Mouse (Mus musculus): ENCODE data around the gene Myl4. TPM values are rescaled to one million over a fixed set of nuclear protein-coding genes. Genes with fewer than 3 reads are reported as not detected.

The Myl4 gene
- polyA plus RNA-seq (2014; fragmentation: Nextera tagmentation; extraction: Ambion mirVana), result 4.2 and 16.4 TPM in 2 replicates

GRCm38 (mm10) chr11:104550406-104550974 lies at the start of gene Myl4, which contains the start of gene Cdc27:
Myl4 (plus strand) TSS chr11:104550663.
Cdc27 (minus strand) TSS chr11:104550620.
- WGBS, result under 1% methylated on average over 32 of the region's 35 CpGs
- Histone ChIP-seq H3K9ac (replicated peaks; ENCODE audit: low read length) (peak within 1 kb of the TSS; percentile 100), H3K4me1 (ENCODE audit: control insufficient read depth, insufficient read depth, low read length) (no peaks in the 10 kb centered on the region), H3K36me3 (replicated peaks; ENCODE audit: control insufficient read depth, insufficient read depth, low read depth, low read length) (no peaks in the 10 kb centered on the region), H3K4me3 (ENCODE audit: low read depth, low read length) (peak within 1 kb of the TSS; percentile 93), H3K27me3 (ENCODE audit: control insufficient read depth, insufficient read depth, low read length) (no peaks in the 10 kb centered on the region), H3K4me2 (ENCODE audit: low read depth, low read length) (peak within 1 kb of the TSS; percentile 50), H3K9me3 (replicated peaks; ENCODE audit: control insufficient read depth, low read length) (no peaks in the 10 kb centered on the region), H3K27ac (replicated peaks; ENCODE audit: low read depth, low read length) (peak within 1 kb of the TSS; percentile 88)
- DNase-seq (ENCODE audit: low spot score), result peak; percentile 100
- ATAC-seq (replicated peaks; ENCODE audit: insufficient number of reproducible peaks, low FRiP score, low TSS enrichment, low read depth), result peak; percentile 94

- 92% methylated on average over 4 of the region's 4 CpGs for WGBS
- ATAC-seq (replicated peaks; ENCODE audit: insufficient number of reproducible peaks, low FRiP score, low TSS enrichment, low read depth), result no peak
These were observed 42.0 kb upstream of the Myl4 start for GRCm38 (mm10) chr11:104508455-104508854.

GRCm38 (mm10) chr11:104510606-104511005 lies 39.9 kb upstream of the Myl4 start:
- peaks cover 15% of the 10 kb centered on the region for H3K36me3 ChIP-seq (replicated peaks; ENCODE audit: control insufficient read depth, insufficient read depth, low read depth, low read length)
- ATAC-seq (replicated peaks; ENCODE audit: insufficient number of reproducible peaks, low FRiP score, low TSS enrichment, low read depth), result no peak
- peak; percentile 68 for DNase-seq (ENCODE audit: low spot score)
- no peak overlapping the region for H3K9ac ChIP-seq (replicated peaks; ENCODE audit: low read length)
- H3K27ac ChIP-seq (replicated peaks; ENCODE audit: low read depth, low read length), result no peak overlapping the region
- no peak overlapping the region for H3K4me3 ChIP-seq (ENCODE audit: low read depth, low read length)
- no peaks in the 10 kb centered on the region for H3K4me1 ChIP-seq (ENCODE audit: control insufficient read depth, insufficient read depth, low read length)
- no peaks in the 10 kb centered on the region for H3K9me3 ChIP-seq (replicated peaks; ENCODE audit: control insufficient read depth, low read length)
- no peaks in the 10 kb centered on the region for H3K27me3 ChIP-seq (ENCODE audit: control insufficient read depth, insufficient read depth, low read length)
- WGBS, result 90% methylated on average over 2 of the region's 2 CpGs
- no peak overlapping the region for H3K4me2 ChIP-seq (ENCODE audit: low read depth, low read length)

More at GRCm38 (mm10) chr11:104508455-104508854, 42.0 kb upstream of the Myl4 start:
- Histone ChIP-seq H3K9me3 (replicated peaks; ENCODE audit: control insufficient read depth, low read length) (no peaks in the 10 kb centered on the region), H3K4me3 (ENCODE audit: low read depth, low read length) (no peak overlapping the region), H3K9ac (replicated peaks; ENCODE audit: low read length) (no peak overlapping the region), H3K4me2 (ENCODE audit: low read depth, low read length) (no peak overlapping the region), H3K36me3 (replicated peaks; ENCODE audit: control insufficient read depth, insufficient read depth, low read depth, low read length) (peaks cover 20% of the 10 kb centered on the region), H3K4me1 (ENCODE audit: control insufficient read depth, insufficient read depth, low read length) (no peaks in the 10 kb centered on the region), H3K27ac (replicated peaks; ENCODE audit: low read depth, low read length) (no peak overlapping the region), H3K27me3 (ENCODE audit: control insufficient read depth, insufficient read depth, low read length) (no peaks in the 10 kb centered on the region)
- DNase-seq (ENCODE audit: low spot score), result no peak

- Histone ChIP-seq H3K4me2 (ENCODE audit: low read depth, low read length) (no peak overlapping the region), H3K27ac (replicated peaks; ENCODE audit: low read depth, low read length) (no peak overlapping the region), H3K36me3 (replicated peaks; ENCODE audit: control insufficient read depth, insufficient read depth, low read depth, low read length) (peaks cover 14% of the 10 kb centered on the region), H3K9ac (replicated peaks; ENCODE audit: low read length) (no peak overlapping the region), H3K9me3 (replicated peaks; ENCODE audit: control insufficient read depth, low read length) (no peaks in the 10 kb centered on the region), H3K4me1 (ENCODE audit: control insufficient read depth, insufficient read depth, low read length) (no peaks in the 10 kb centered on the region), H3K27me3 (ENCODE audit: control insufficient read depth, insufficient read depth, low read length) (no peaks in the 10 kb centered on the region), H3K4me3 (ENCODE audit: low read depth, low read length) (no peak overlapping the region)
- ATAC-seq (replicated peaks; ENCODE audit: insufficient number of reproducible peaks, low FRiP score, low TSS enrichment, low read depth) (no peak), DNase-seq (ENCODE audit: low spot score) (no peak)
- WGBS, result 91% methylated on average over 4 of the region's 4 CpGs
These were observed 38.0 kb upstream of the Myl4 start for GRCm38 (mm10) chr11:104512436-104512835.

GRCm38 (mm10) chr11:104525935-104526334 lies 24.5 kb upstream of the Myl4 start:
- no peak overlapping the region for H3K4me2 ChIP-seq (ENCODE audit: low read depth, low read length)
- H3K4me1 ChIP-seq (ENCODE audit: control insufficient read depth, insufficient read depth, low read length), result no peaks in the 10 kb centered on the region
- no peak for ATAC-seq (replicated peaks; ENCODE audit: insufficient number of reproducible peaks, low FRiP score, low TSS enrichment, low read depth)
- no peaks in the 10 kb centered on the region for H3K27me3 ChIP-seq (ENCODE audit: control insufficient read depth, insufficient read depth, low read length)
- H3K27ac ChIP-seq (replicated peaks; ENCODE audit: low read depth, low read length), result no peak overlapping the region
- H3K9me3 ChIP-seq (replicated peaks; ENCODE audit: control insufficient read depth, low read length), result no peaks in the 10 kb centered on the region
- H3K9ac ChIP-seq (replicated peaks; ENCODE audit: low read length), result no peak overlapping the region
- peaks cover 2% of the 10 kb centered on the region for H3K36me3 ChIP-seq (replicated peaks; ENCODE audit: control insufficient read depth, insufficient read depth, low read depth, low read length)
- no peak for DNase-seq (ENCODE audit: low spot score)
- 93% methylated on average over 6 of the region's 6 CpGs for WGBS
- no peak overlapping the region for H3K4me3 ChIP-seq (ENCODE audit: low read depth, low read length)

- no peak for DNase-seq (ENCODE audit: low spot score)
- Histone ChIP-seq H3K9ac (replicated peaks; ENCODE audit: low read length) (no peak overlapping the region), H3K4me1 (ENCODE audit: control insufficient read depth, insufficient read depth, low read length) (no peaks in the 10 kb centered on the region), H3K27ac (replicated peaks; ENCODE audit: low read depth, low read length) (no peak overlapping the region), H3K36me3 (replicated peaks; ENCODE audit: control insufficient read depth, insufficient read depth, low read depth, low read length) (peaks cover 3% of the 10 kb centered on the region; the same call in 1 of the 2 replicates), H3K4me2 (ENCODE audit: low read depth, low read length) (no peak overlapping the region), H3K9me3 (replicated peaks; ENCODE audit: control insufficient read depth, low read length) (no peaks in the 10 kb centered on the region), H3K27me3 (ENCODE audit: control insufficient read depth, insufficient read depth, low read length) (no peaks in the 10 kb centered on the region), H3K4me3 (ENCODE audit: low read depth, low read length) (no peak overlapping the region)
- WGBS, result 84% methylated on average over 2 of the region's 2 CpGs
- no peak for ATAC-seq (replicated peaks; ENCODE audit: insufficient number of reproducible peaks, low FRiP score, low TSS enrichment, low read depth)
These were observed 13.6 kb upstream of the Myl4 start for GRCm38 (mm10) chr11:104536843-104537242.

GRCm38 (mm10) chr11:104537945-104538555 lies 12.4 kb upstream of the Myl4 start:
- Histone ChIP-seq H3K9ac (replicated peaks; ENCODE audit: low read length) (no peak overlapping the region), H3K4me2 (ENCODE audit: low read depth, low read length) (no peak overlapping the region), H3K27ac (replicated peaks; ENCODE audit: low read depth, low read length) (no peak overlapping the region), H3K9me3 (replicated peaks; ENCODE audit: control insufficient read depth, low read length) (no peaks in the 10 kb centered on the region), H3K4me3 (ENCODE audit: low read depth, low read length) (no peak overlapping the region), H3K4me1 (ENCODE audit: control insufficient read depth, insufficient read depth, low read length) (no peaks in the 10 kb centered on the region), H3K36me3 (replicated peaks; ENCODE audit: control insufficient read depth, insufficient read depth, low read depth, low read length) (peaks cover 3% of the 10 kb centered on the region; the same call in 1 of the 2 replicates), H3K27me3 (ENCODE audit: control insufficient read depth, insufficient read depth, low read length) (no peaks in the 10 kb centered on the region)
- ATAC-seq (replicated peaks; ENCODE audit: insufficient number of reproducible peaks, low FRiP score, low TSS enrichment, low read depth) (no peak), DNase-seq (ENCODE audit: low spot score) (no peak)
- 99% methylated on average over 2 of the region's 2 CpGs for WGBS

GRCm38 (mm10) chr11:104539811-104540210 lies 10.7 kb upstream of the Myl4 start:
- H3K36me3 ChIP-seq (replicated peaks; ENCODE audit: control insufficient read depth, insufficient read depth, low read depth, low read length), result no peaks in the 10 kb centered on the region; the same call in 1 of the 2 replicates

More at GRCm38 (mm10) chr11:104539811-104540210, 10.7 kb upstream of the Myl4 start:
- H3K4me2 ChIP-seq (ENCODE audit: low read depth, low read length), result no peak overlapping the region
- no peak for ATAC-seq (replicated peaks; ENCODE audit: insufficient number of reproducible peaks, low FRiP score, low TSS enrichment, low read depth)
- 96% methylated on average over 5 of the region's 5 CpGs for WGBS
- H3K27me3 ChIP-seq (ENCODE audit: control insufficient read depth, insufficient read depth, low read length), result no peaks in the 10 kb centered on the region
- H3K4me3 ChIP-seq (ENCODE audit: low read depth, low read length), result no peak overlapping the region
- H3K27ac ChIP-seq (replicated peaks; ENCODE audit: low read depth, low read length), result no peak overlapping the region
- no peaks in the 10 kb centered on the region for H3K9me3 ChIP-seq (replicated peaks; ENCODE audit: control insufficient read depth, low read length)
- H3K9ac ChIP-seq (replicated peaks; ENCODE audit: low read length), result no peak overlapping the region
- DNase-seq (ENCODE audit: low spot score), result no peak
- H3K4me1 ChIP-seq (ENCODE audit: control insufficient read depth, insufficient read depth, low read length), result no peaks in the 10 kb centered on the region
